Mouse (Mus musculus) cerebellum, adult 11-12 months (tissue): Measurements from ENCODE around the gene Notch2.

Experiments used
- DNase-seq: peaks from one replicate; pipeline ENCODE4 v3.0.0; 2022

Gene Notch2

GRCm38 (mm10) chr3:98013401-98014281 is at the start of gene Notch2:
Gene Notch2, plus strand, starts transcription at chr3:98013527.
- peak; percentile 83 for DNase-seq

- DNase-seq, result no peak
Measured at GRCm38 (mm10) chr3:97964878-97965353, 48.4 kb upstream of the Notch2 start.

- no peak for DNase-seq
Measured at GRCm38 (mm10) chr3:97967627-97968026, 45.7 kb upstream of the Notch2 start.

- no peak for DNase-seq
Measured at GRCm38 (mm10) chr3:97968191-97968590, 45.1 kb upstream of the Notch2 start.

- no peak for DNase-seq
Measured at GRCm38 (mm10) chr3:97969019-97969418, 44.3 kb upstream of the Notch2 start.

GRCm38 (mm10) chr3:97971117-97971516 is 42.2 kb upstream of the Notch2 start:
- DNase-seq, result no peak

- DNase-seq, result no peak
Measured at GRCm38 (mm10) chr3:97972200-97972599, 41.1 kb upstream of the Notch2 start.

- DNase-seq, result no peak
Measured at GRCm38 (mm10) chr3:97972707-97973106, 40.6 kb upstream of the Notch2 start.

- DNase-seq, result no peak
Measured at GRCm38 (mm10) chr3:97973306-97973705, 40.0 kb upstream of the Notch2 start.

GRCm38 (mm10) chr3:97974197-97974770 is 39.0 kb upstream of the Notch2 start:
- DNase-seq, result no peak

GRCm38 (mm10) chr3:97976706-97977105 is 36.6 kb upstream of the Notch2 start:
- no peak for DNase-seq

- no peak for DNase-seq
Measured at GRCm38 (mm10) chr3:97978710-97979109, 34.6 kb upstream of the Notch2 start.

GRCm38 (mm10) chr3:97980683-97981327 is 32.5 kb upstream of the Notch2 start:
- no peak for DNase-seq

- DNase-seq, result no peak
Measured at GRCm38 (mm10) chr3:97981376-97981906, 31.9 kb upstream of the Notch2 start.

GRCm38 (mm10) chr3:97984870-97985506 is 28.3 kb upstream of the Notch2 start:
- DNase-seq, result no peak

GRCm38 (mm10) chr3:97985691-97986090 is 27.6 kb upstream of the Notch2 start:
- DNase-seq, result no peak

- DNase-seq, result no peak
Measured at GRCm38 (mm10) chr3:97987153-97987552, 26.2 kb upstream of the Notch2 start.

GRCm38 (mm10) chr3:97988756-97989155 is 24.6 kb upstream of the Notch2 start:
- DNase-seq, result no peak

GRCm38 (mm10) chr3:97990576-97990975 is 22.8 kb upstream of the Notch2 start:
- DNase-seq, result no peak

GRCm38 (mm10) chr3:97992289-97992688 is 21.0 kb upstream of the Notch2 start:
- DNase-seq, result no peak

- no peak for DNase-seq
Measured at GRCm38 (mm10) chr3:97993196-97993595, 20.1 kb upstream of the Notch2 start.

GRCm38 (mm10) chr3:97993920-97994545 is 19.3 kb upstream of the Notch2 start:
- no peak for DNase-seq
